Mouse (Mus musculus): ENCODE results near the gene Cebpzos. TPM values are rescaled to one million over a fixed set of nuclear protein-coding genes. Genes with fewer than 3 reads are reported as not detected.

The Cebpzos gene
- polyA plus RNA-seq (2014; fragmentation: Nextera tagmentation; extraction: Ambion mirVana): 104 and 116 TPM in 2 replicates

- Histone ChIP-seq H3K36me3 (ENCODE audit: control insufficient read depth, insufficient read depth, low read length) (peaks cover 29% of the 10 kb centered on the region), H3K9ac (ENCODE audit: low read length) (peak within 1 kb of the TSS; percentile 74), H3K9me3 (ENCODE audit: control insufficient read depth, low read length) (no peaks in the 10 kb centered on the region), H3K4me1 (replicated peaks; ENCODE audit: control insufficient read depth, insufficient read depth, low read length) (peaks cover 11% of the 10 kb centered on the region), H3K4me2 (ENCODE audit: low read length) (peak within 1 kb of the TSS; percentile 91), H3K4me3 (ENCODE audit: low read depth, low read length) (peak within 1 kb of the TSS; percentile 78), H3K27ac (ENCODE audit: low read depth) (peak within 1 kb of the TSS; percentile 79), H3K27me3 (replicated peaks; ENCODE audit: control insufficient read depth, insufficient read depth, low read length) (no peaks in the 10 kb centered on the region)
- ATAC-seq (replicated peaks; ENCODE audit: low FRiP score, low TSS enrichment, low read depth) (peak; percentile 90), DNase-seq (ENCODE audit: low spot score) (peak; percentile 94)
- WGBS: under 1% methylated on average over 37 of the region's 37 CpGs
Observed at GRCm38 (mm10) chr17:78916369-78916813, at the start of gene Cebpzos. TSS of gene Cebpzos (plus strand) at chr17:78916500.

- Histone ChIP-seq H3K4me3 (ENCODE audit: low read depth, low read length) (no peak overlapping the region), H3K4me2 (ENCODE audit: low read length) (no peak overlapping the region), H3K9me3 (ENCODE audit: control insufficient read depth, low read length) (no peaks in the 10 kb centered on the region), H3K9ac (ENCODE audit: low read length) (no peak overlapping the region), H3K4me1 (replicated peaks; ENCODE audit: control insufficient read depth, insufficient read depth, low read length) (no peaks in the 10 kb centered on the region), H3K36me3 (ENCODE audit: control insufficient read depth, insufficient read depth, low read length) (peaks cover 30% of the 10 kb centered on the region), H3K27me3 (replicated peaks; ENCODE audit: control insufficient read depth, insufficient read depth, low read length) (no peaks in the 10 kb centered on the region), H3K27ac (ENCODE audit: low read depth) (no peak overlapping the region)
- WGBS: 92% methylated on average over 6 of the region's 6 CpGs
- DNase-seq (ENCODE audit: low spot score) (no peak), ATAC-seq (replicated peaks; ENCODE audit: low FRiP score, low TSS enrichment, low read depth) (no peak)
Observed at GRCm38 (mm10) chr17:78873886-78874285, 42.4 kb upstream of the Cebpzos start.

DNA sequence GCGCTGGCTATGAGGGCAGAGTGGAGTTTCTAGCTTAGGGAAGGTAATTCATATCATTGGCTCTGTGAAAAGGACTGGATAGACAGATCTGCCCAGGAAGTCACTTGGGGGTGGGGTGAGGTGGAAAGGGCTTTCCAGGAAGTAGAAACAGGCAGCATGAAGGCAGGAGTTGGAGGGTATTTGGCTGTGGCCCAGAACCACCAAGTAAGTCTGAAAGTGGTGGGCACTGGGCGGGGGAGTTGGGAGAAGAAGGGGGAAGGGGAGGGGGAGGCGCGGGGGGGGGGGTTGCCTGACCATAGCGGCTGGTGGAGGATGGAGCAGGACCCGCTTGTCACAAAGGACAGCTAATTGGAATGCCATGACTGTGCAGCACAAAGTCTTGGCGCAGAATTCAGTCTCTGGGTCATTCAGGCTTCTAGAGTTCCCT lies 34.4 kb upstream of the Cebpzos start:
- Histone ChIP-seq H3K4me2 (ENCODE audit: low read length) (peak overlapping the region; percentile 63), H3K36me3 (ENCODE audit: control insufficient read depth, insufficient read depth, low read length) (peaks cover 18% of the 10 kb centered on the region), H3K9me3 (ENCODE audit: control insufficient read depth, low read length) (no peaks in the 10 kb centered on the region), H3K27ac (ENCODE audit: low read depth) (peak overlapping the region; percentile 70), H3K4me3 (ENCODE audit: low read depth, low read length) (peak overlapping the region; percentile 68), H3K27me3 (replicated peaks; ENCODE audit: control insufficient read depth, insufficient read depth, low read length) (no peaks in the 10 kb centered on the region), H3K4me1 (replicated peaks; ENCODE audit: control insufficient read depth, insufficient read depth, low read length) (peaks cover 10% of the 10 kb centered on the region; the same call in 1 of the 2 replicates), H3K9ac (ENCODE audit: low read length) (peak overlapping the region; percentile 81)
- 10% methylated on average over 6 of the region's 7 CpGs for WGBS
- DNase-seq (ENCODE audit: low spot score) (peak; percentile 59), ATAC-seq (replicated peaks; ENCODE audit: low FRiP score, low TSS enrichment, low read depth) (peak; percentile 42; the same call in 1 of the 2 replicates)

GRCm38 (mm10) chr17:78882401-78883112 lies 33.7 kb upstream of the Cebpzos start, which contains the start of gene Eif2ak2:
TSS of gene Eif2ak2 (minus strand) at chr17:78882573.
- Histone ChIP-seq H3K4me1 (replicated peaks; ENCODE audit: control insufficient read depth, insufficient read depth, low read length) (peaks cover 10% of the 10 kb centered on the region; the same call in 1 of the 2 replicates), H3K9me3 (ENCODE audit: control insufficient read depth, low read length) (no peaks in the 10 kb centered on the region), H3K4me3 (ENCODE audit: low read depth, low read length) (peak within 1 kb of the TSS; percentile 68), H3K4me2 (ENCODE audit: low read length) (peak within 1 kb of the TSS; percentile 63), H3K9ac (ENCODE audit: low read length) (peak within 1 kb of the TSS; percentile 81), H3K27me3 (replicated peaks; ENCODE audit: control insufficient read depth, insufficient read depth, low read length) (no peaks in the 10 kb centered on the region), H3K36me3 (ENCODE audit: control insufficient read depth, insufficient read depth, low read length) (peaks cover 11% of the 10 kb centered on the region), H3K27ac (ENCODE audit: low read depth) (peak within 1 kb of the TSS; percentile 70)
- WGBS: under 1% methylated on average over 28 of the region's 28 CpGs
- ATAC-seq (replicated peaks; ENCODE audit: low FRiP score, low TSS enrichment, low read depth) (peak; percentile 98), DNase-seq (ENCODE audit: low spot score) (peak; percentile 89)

DNA sequence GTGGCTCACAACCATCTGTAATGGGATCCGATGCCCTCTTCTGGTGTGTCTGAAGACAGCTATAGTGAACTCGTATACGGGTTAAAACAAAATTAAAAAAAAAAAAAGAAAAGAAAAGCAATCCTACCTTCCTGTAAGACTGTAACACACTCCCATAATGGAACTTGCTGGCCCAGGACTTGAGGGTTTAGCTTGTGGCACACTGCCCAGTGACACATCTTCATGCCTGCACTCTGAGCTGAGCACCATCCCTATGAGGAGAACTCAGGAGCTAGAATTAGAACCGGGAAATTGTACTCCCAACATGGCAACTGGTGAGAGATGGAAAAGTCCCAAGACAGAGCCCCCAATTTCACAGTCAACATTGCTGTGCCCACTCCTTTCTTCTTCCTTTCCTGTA lies 33.0 kb upstream of the Cebpzos start:
- no peak overlapping the region for H3K4me3 ChIP-seq (ENCODE audit: low read depth, low read length)
- DNase-seq (ENCODE audit: low spot score): no peak
- no peak overlapping the region for H3K9ac ChIP-seq (ENCODE audit: low read length)
- peaks cover 4% of the 10 kb centered on the region for H3K36me3 ChIP-seq (ENCODE audit: control insufficient read depth, insufficient read depth, low read length)
- no peak overlapping the region for H3K27ac ChIP-seq (ENCODE audit: low read depth)
- ATAC-seq (replicated peaks; ENCODE audit: low FRiP score, low TSS enrichment, low read depth): no peak
- H3K4me1 ChIP-seq (replicated peaks; ENCODE audit: control insufficient read depth, insufficient read depth, low read length): peaks cover 10% of the 10 kb centered on the region; the same call in 1 of the 2 replicates
- H3K27me3 ChIP-seq (replicated peaks; ENCODE audit: control insufficient read depth, insufficient read depth, low read length): no peaks in the 10 kb centered on the region
- no peak overlapping the region for H3K4me2 ChIP-seq (ENCODE audit: low read length)
- WGBS: 84% methylated on average over 4 of the region's 4 CpGs
- H3K9me3 ChIP-seq (ENCODE audit: control insufficient read depth, low read length): no peaks in the 10 kb centered on the region

- no peak overlapping the region for H3K9ac ChIP-seq (ENCODE audit: low read length)
- DNase-seq (ENCODE audit: low spot score): no peak
- no peaks in the 10 kb centered on the region for H3K36me3 ChIP-seq (ENCODE audit: control insufficient read depth, insufficient read depth, low read length)
- no peaks in the 10 kb centered on the region for H3K9me3 ChIP-seq (ENCODE audit: control insufficient read depth, low read length)
- no peak overlapping the region for H3K27ac ChIP-seq (ENCODE audit: low read depth)
- no peak for ATAC-seq (replicated peaks; ENCODE audit: low FRiP score, low TSS enrichment, low read depth)
- H3K4me1 ChIP-seq (replicated peaks; ENCODE audit: control insufficient read depth, insufficient read depth, low read length): peaks cover 10% of the 10 kb centered on the region; the same call in 1 of the 2 replicates
- H3K4me3 ChIP-seq (ENCODE audit: low read depth, low read length): no peak overlapping the region
- WGBS: 84% methylated on average over 5 of the region's 5 CpGs
- no peaks in the 10 kb centered on the region for H3K27me3 ChIP-seq (replicated peaks; ENCODE audit: control insufficient read depth, insufficient read depth, low read length)
- H3K4me2 ChIP-seq (ENCODE audit: low read length): no peak overlapping the region
Observed at GRCm38 (mm10) chr17:78885286-78886065, 30.8 kb upstream of the Cebpzos start.

DNA sequence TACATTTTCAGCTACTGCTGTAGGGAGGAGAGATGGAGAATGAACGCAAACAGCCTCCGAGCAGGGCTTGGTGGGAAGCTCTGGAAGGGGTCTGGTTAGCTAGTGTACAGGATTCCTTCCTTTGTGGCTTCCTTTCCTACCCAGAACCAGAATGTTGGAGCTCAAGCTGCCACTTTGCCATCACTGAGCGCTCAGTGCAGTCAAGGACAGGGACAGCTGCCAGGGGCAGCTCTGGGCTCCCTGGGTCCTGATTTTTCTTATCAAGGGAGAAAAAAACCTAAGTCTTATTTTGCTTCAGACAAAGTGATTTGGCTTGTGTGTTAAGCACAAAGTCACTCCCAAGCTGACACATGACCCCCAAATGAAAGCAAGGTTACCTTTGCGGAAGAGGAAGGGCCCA lies 27.7 kb upstream of the Cebpzos start:
- no peak overlapping the region for H3K9ac ChIP-seq (ENCODE audit: low read length)
- no peaks in the 10 kb centered on the region for H3K4me1 ChIP-seq (replicated peaks; ENCODE audit: control insufficient read depth, insufficient read depth, low read length)
- no peak for ATAC-seq (replicated peaks; ENCODE audit: low FRiP score, low TSS enrichment, low read depth)
- H3K36me3 ChIP-seq (ENCODE audit: control insufficient read depth, insufficient read depth, low read length): no peaks in the 10 kb centered on the region
- H3K4me2 ChIP-seq (ENCODE audit: low read length): no peak overlapping the region
- H3K9me3 ChIP-seq (ENCODE audit: control insufficient read depth, low read length): no peaks in the 10 kb centered on the region
- no peak for DNase-seq (ENCODE audit: low spot score)
- no peaks in the 10 kb centered on the region for H3K27me3 ChIP-seq (replicated peaks; ENCODE audit: control insufficient read depth, insufficient read depth, low read length)
- 74% methylated on average over 4 of the region's 4 CpGs for WGBS
- no peak overlapping the region for H3K27ac ChIP-seq (ENCODE audit: low read depth)
- no peak overlapping the region for H3K4me3 ChIP-seq (ENCODE audit: low read depth, low read length)

GRCm38 (mm10) chr17:78889184-78889583 lies 27.1 kb upstream of the Cebpzos start:
- 51% methylated on average over 3 of the region's 3 CpGs for WGBS

More at GRCm38 (mm10) chr17:78889184-78889583, 27.1 kb upstream of the Cebpzos start:
- Histone ChIP-seq H3K36me3 (ENCODE audit: control insufficient read depth, insufficient read depth, low read length) (no peaks in the 10 kb centered on the region), H3K4me1 (replicated peaks; ENCODE audit: control insufficient read depth, insufficient read depth, low read length) (no peaks in the 10 kb centered on the region), H3K4me2 (ENCODE audit: low read length) (no peak overlapping the region), H3K27me3 (replicated peaks; ENCODE audit: control insufficient read depth, insufficient read depth, low read length) (no peaks in the 10 kb centered on the region), H3K27ac (ENCODE audit: low read depth) (no peak overlapping the region), H3K9me3 (ENCODE audit: control insufficient read depth, low read length) (no peaks in the 10 kb centered on the region), H3K9ac (ENCODE audit: low read length) (no peak overlapping the region), H3K4me3 (ENCODE audit: low read depth, low read length) (no peak overlapping the region)
- DNase-seq (ENCODE audit: low spot score) (no peak), ATAC-seq (replicated peaks; ENCODE audit: low FRiP score, low TSS enrichment, low read depth) (no peak)

Measured in intestine, embryonic 14.5 days (tissue).